Mouse (Mus musculus) bone marrow macrophage, adult 2 months (primary cell): ENCODE results near the gene 1700012B09Rik.

ENCODE experiments used
- CTCF ChIP-seq: IDR thresholded peaks from 2 replicates; pipeline ENCODE4 v1.5.1; 2012; ENCODE audit warnings: low read depth, mild to moderate bottlenecking, low read length, moderate library complexity
- POLR2A ChIP-seq: IDR thresholded peaks from 2 replicates; pipeline ENCODE4 v1.6.1; 2012; ENCODE audit warnings: mild to moderate bottlenecking, low read depth, low read length, borderline replicate concordance

- TF ChIP-seq CTCF (no peak), POLR2A (no peak)
Measured at GRCm38 (mm10) chr9:14740151-14740924, 30.5 kb downstream of the 1700012B09Rik start, which contains the start of gene Piwil4.
